Mouse (Mus musculus) thymus, adult 2 months (tissue): ENCODE data around the gene Srd5a1.

ENCODE experiments used
- CTCF ChIP-seq: fragments of 200-500 bp; IDR thresholded peaks from 2 replicates; pipeline ENCODE4 v1.5.1; 2012; ENCODE audit warnings: mild to moderate bottlenecking, control low read depth, low read length, moderate library complexity, borderline replicate concordance; ENCODE audit not compliant: control insufficient read depth, poor library complexity, insufficient read depth; ENCODE audit errors: extremely low read depth
- POLR2A ChIP-seq: fragments of 200-500 bp; IDR thresholded peaks from 2 replicates; pipeline ENCODE4 v1.6.1; 2012; ENCODE audit warnings: mild to moderate bottlenecking, low read length, control low read depth, moderate library complexity; ENCODE audit not compliant: control insufficient read depth, poor library complexity, insufficient read depth; ENCODE audit errors: extremely low read depth

DNA sequence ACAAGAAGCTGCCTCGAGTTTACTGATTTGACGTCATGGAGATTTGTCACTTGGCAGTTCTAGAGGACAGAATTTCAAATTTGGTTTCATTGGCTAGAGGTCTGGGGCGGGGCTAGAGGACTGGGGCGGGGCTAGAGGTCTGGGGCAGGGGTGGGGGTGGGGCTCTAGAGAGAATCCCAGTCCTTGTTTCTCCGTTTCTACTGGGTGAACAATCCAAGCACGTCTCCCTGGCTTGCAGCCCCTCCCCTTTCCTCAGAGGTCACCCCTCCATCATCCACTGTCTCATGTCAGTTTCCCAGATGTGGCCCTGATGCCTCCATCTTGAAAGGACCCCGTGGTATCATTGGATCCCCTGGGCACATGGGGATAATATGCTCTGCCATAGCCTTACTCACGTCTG is 56.2 kb downstream of the Srd5a1 start:
- no peak for TF ChIP-seq CTCF
- no peak for TF ChIP-seq POLR2A
